Mouse (Mus musculus) stomach, postnatal 0 days (tissue): ENCODE measurements at regions not wholly inside any gene's neighbourhood (a gene's known extent, or its start where the extent isn't known, plus 50 kb on each side); places are given as distances from the start of the nearest gene placed in this dataset.

Source experiments
- ATAC-seq: fragments of 200-750 bp; cut with Nextera tagmentation; 2 replicates; pipeline ENCODE4 v1.8.0; 2017; ENCODE audit not compliant: low FRiP score, low TSS enrichment
- DNase-seq: peaks from one replicate; pipeline ENCODE4 v3.0.0-alpha.2; 2016; ENCODE audit warnings: low spot score
- H3K27ac ChIP-seq: fragments of 300-500 bp; sonication (generic); replicated peaks from 2 replicates; pipeline ENCODE4 v1.5.1; 2014; ENCODE audit warnings: mild to moderate bottlenecking, control low read depth
- H3K27me3 ChIP-seq: fragments of 300-500 bp; sonication (generic); 2 replicates; pipeline ENCODE4 v1.6.1; 2014; ENCODE audit warnings: low read length; ENCODE audit not compliant: control insufficient read depth, insufficient read depth
- H3K36me3 ChIP-seq: fragments of 300-500 bp; sonication (generic); 2 replicates; pipeline ENCODE4 v1.6.1; 2014; ENCODE audit warnings: low read length, mixed read lengths; ENCODE audit not compliant: control insufficient read depth, insufficient read depth
- H3K4me1 ChIP-seq: fragments of 300-500 bp; sonication (generic); replicated peaks from 2 replicates; pipeline ENCODE4 v1.6.1; 2014; ENCODE audit warnings: antibody characterized with exemption; ENCODE audit not compliant: control insufficient read depth, insufficient read depth
- H3K4me2 ChIP-seq: fragments of 300-500 bp; sonication (generic); replicated peaks from 2 replicates; pipeline ENCODE4 v1.6.1; 2014; ENCODE audit warnings: low read depth, mild to moderate bottlenecking, control low read depth, moderate library complexity
- H3K4me3 ChIP-seq: fragments of 300-500 bp; sonication (generic); 2 replicates; pipeline ENCODE4 v1.5.1; 2014; ENCODE audit warnings: low read depth, low read length, control low read depth
- H3K9ac ChIP-seq: fragments of 300-500 bp; sonication (generic); 2 replicates; pipeline ENCODE4 v1.6.1; 2014; ENCODE audit warnings: mild to moderate bottlenecking, low read length, control low read depth, mixed read lengths
- H3K9me3 ChIP-seq: fragments of 300-500 bp; sonication (generic); 2 replicates; pipeline ENCODE4 v1.6.1; 2016; ENCODE audit warnings: low read length; ENCODE audit not compliant: control insufficient read depth
- CTCF ChIP-seq: IDR thresholded peaks from 2 replicates; pipeline ENCODE4 v1.5.1; 2016; ENCODE audit warnings: antibody characterized with exemption, low read depth, mild to moderate bottlenecking, moderate library complexity
- EP300 ChIP-seq: optimal IDR thresholded peaks from 2 replicates; pipeline ENCODE3; 2016; ENCODE audit warnings: antibody characterized with exemption
- WGBS: fragments of 180-500 bp; shearing (Covaris S2); extraction: QIAGEN DNeasy Blood & Tissue Kit; methylation state at CpG from one replicate; pipeline ENCODE4 v1.1.7; 2014; 5-methylcytosine and 5-hydroxymethylcytosine counted together

DNA sequence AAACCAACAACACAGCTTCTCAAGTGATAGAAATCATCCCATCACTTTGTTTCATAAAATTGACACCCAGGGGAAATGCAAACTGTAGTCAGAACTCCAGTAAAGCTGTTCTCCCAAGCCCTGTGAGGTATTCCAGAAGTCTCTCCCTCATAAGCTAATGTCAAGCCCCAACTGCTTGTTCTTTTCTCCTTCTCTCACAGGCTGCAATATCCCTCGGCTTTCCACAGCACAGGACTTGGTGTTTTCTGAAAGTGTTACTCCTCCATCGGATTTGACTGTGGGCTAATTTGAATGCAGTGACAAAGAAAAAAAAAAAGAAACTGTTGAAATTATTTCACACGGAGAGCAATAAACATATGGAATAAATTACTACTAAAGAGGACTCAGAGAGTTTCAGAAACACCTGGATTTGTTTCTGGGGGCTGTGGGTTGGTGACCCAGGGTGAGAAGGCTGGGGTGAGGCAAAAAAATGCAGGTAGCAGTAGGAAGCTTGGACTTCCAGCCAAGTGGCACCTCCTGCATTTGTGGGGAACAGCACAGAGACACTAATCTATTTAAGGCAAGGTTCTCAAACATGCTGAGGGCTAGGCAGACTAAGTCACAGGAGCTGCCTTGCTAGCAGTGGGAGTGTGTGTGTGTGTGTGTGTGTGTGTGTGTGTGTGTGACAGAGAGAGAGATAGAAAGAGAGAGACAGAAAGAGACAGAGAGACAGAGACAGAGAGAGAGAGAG lies 447.3 kb downstream of the Gm43517 start:
- H3K36me3 ChIP-seq = no peaks in the 10 kb centered on the region
- H3K27me3 ChIP-seq = no peaks in the 10 kb centered on the region
- no peak for ATAC-seq
- no peaks in the 10 kb centered on the region for H3K4me1 ChIP-seq
- 39% methylated on average over 3 of the region's 3 CpGs for WGBS
- no peak overlapping the region for H3K27ac ChIP-seq
- DNase-seq = no peak
- H3K4me3 ChIP-seq = no peak overlapping the region
- no peak for TF ChIP-seq CTCF
- TF ChIP-seq EP300 = no peak
- H3K9me3 ChIP-seq = no peaks in the 10 kb centered on the region
- H3K9ac ChIP-seq = no peak overlapping the region
- H3K4me2 ChIP-seq = no peak overlapping the region

DNA sequence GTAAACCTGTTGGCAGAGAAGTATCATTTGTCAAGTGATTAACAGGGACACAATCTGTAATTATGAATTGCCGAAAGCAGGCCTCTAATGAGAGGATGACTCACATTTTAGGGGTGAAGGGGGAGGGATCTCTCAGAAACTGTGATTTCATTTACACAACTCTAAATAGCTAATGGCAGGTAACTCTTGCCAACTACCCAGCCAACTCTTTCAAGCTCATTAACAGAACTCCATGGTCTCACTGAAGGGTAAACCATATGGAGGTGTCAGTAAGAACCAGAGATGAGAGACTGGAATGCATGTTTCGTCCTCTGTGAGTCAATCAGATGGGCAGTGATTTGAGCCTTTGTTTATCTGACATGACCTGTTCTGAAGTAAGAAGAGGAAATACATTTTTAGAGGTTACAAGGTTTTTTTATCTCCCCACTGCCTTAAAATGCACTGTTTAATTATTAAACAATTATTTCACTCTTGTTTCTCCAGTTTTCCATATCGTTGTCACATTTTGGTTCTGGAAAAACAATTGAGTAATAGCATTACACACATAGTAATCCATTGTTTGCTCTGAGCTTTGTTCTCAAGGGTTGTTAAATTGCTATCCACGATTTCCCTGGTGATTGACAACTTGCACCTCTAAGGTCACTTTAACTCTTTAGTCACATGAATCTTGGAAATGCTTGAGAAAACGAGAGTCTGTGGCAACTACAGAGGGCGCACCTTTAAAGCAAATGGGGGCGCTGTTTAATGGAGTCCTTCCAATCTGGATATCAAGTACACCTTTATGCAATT lies 451.5 kb downstream of the Gm43517 start:
- TF ChIP-seq EP300 (no peak), CTCF (no peak)
- H3K4me2 ChIP-seq = no peak overlapping the region
- H3K9me3 ChIP-seq = no peaks in the 10 kb centered on the region
- H3K9ac ChIP-seq = no peak overlapping the region
- H3K27ac ChIP-seq = no peak overlapping the region
- no peaks in the 10 kb centered on the region for H3K4me1 ChIP-seq
- no peaks in the 10 kb centered on the region for H3K27me3 ChIP-seq
- 47% methylated on average over 7 of the region's 7 CpGs for WGBS
- H3K36me3 ChIP-seq = no peaks in the 10 kb centered on the region
- no peak overlapping the region for H3K4me3 ChIP-seq
- DNase-seq = no peak
- no peak for ATAC-seq

DNA sequence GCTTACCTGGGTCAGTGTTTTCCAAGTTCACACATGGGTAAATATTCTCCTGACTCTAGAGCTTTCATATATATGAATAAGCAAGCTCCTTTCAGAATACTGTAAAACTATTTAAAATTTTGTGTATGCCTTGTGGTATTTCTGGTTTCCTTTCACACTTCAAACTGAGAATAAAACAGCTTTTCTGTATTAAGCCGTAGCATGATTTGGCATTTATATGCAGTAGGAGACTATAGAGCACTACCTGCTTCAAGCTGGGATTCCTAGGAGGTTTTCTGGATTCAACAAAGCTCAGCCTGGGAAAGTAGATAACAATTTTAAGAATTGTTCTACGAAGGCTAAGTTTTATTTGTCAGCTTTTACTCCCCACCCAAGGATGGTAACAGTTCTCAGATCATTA lies 500.5 kb downstream of the Gm43517 start:
- Histone ChIP-seq H3K9ac (no peak overlapping the region), H3K4me3 (no peak overlapping the region), H3K4me1 (no peaks in the 10 kb centered on the region), H3K27me3 (no peaks in the 10 kb centered on the region), H3K27ac (no peak overlapping the region), H3K36me3 (no peaks in the 10 kb centered on the region), H3K4me2 (no peak overlapping the region), H3K9me3 (no peaks in the 10 kb centered on the region)
- TF ChIP-seq EP300 (no peak), CTCF (no peak)
- 64% methylated on average over 2 of the region's 2 CpGs for WGBS
- no peak for DNase-seq
- no peak for ATAC-seq

DNA sequence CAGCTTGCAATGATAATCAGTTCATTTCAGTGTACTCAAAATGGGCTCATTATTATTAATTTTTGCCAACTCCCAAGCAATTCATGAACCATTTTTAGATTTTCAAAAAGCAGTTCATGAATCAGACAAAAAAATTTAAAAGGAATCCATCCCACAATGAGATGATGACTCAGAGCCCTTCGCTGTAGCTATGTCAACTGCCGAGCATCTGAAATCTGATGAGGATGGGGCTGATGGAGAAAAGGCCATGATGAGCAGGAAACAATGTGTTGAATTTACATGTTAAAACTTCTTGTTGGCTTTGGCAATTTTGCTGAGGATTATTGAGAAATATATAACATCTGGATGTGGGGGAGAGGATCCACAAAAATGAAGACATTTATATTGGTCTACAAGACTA lies 502.3 kb downstream of the Gm43517 start:
- Histone ChIP-seq H3K9me3 (no peaks in the 10 kb centered on the region), H3K4me3 (no peak overlapping the region), H3K4me1 (no peaks in the 10 kb centered on the region), H3K27ac (no peak overlapping the region), H3K4me2 (no peak overlapping the region), H3K9ac (no peak overlapping the region), H3K36me3 (no peaks in the 10 kb centered on the region), H3K27me3 (no peaks in the 10 kb centered on the region)
- 76% methylated on average over 2 of the region's 2 CpGs for WGBS
- ATAC-seq = no peak
- TF ChIP-seq EP300 (no peak), CTCF (no peak)
- DNase-seq = no peak

DNA sequence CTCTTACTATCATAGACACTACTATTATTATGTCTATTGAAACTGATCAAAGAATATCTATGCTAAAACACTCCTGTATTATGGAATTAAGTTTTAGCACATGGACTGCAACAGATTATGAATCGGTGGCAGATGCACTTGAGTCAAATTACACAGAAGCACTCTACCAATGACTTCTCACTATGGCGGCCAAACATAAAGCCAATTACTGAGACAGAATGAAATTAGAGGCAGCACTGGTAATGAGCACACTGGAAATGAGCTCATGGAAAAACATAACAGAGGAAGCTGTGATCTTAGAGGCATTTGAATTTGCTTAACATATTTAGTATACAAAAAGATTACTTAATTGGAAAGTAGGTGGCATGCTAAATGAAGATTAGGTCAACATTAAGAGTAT lies 512.8 kb downstream of the Gm43517 start:
- Histone ChIP-seq H3K9me3 (no peaks in the 10 kb centered on the region), H3K27ac (no peak overlapping the region), H3K9ac (no peak overlapping the region), H3K36me3 (no peaks in the 10 kb centered on the region), H3K4me3 (no peak overlapping the region), H3K4me1 (no peaks in the 10 kb centered on the region), H3K27me3 (no peaks in the 10 kb centered on the region), H3K4me2 (no peak overlapping the region)
- ATAC-seq = no peak
- 93% methylated on average over 2 of the region's 2 CpGs for WGBS
- TF ChIP-seq EP300 (no peak), CTCF (no peak)
- no peak for DNase-seq

DNA sequence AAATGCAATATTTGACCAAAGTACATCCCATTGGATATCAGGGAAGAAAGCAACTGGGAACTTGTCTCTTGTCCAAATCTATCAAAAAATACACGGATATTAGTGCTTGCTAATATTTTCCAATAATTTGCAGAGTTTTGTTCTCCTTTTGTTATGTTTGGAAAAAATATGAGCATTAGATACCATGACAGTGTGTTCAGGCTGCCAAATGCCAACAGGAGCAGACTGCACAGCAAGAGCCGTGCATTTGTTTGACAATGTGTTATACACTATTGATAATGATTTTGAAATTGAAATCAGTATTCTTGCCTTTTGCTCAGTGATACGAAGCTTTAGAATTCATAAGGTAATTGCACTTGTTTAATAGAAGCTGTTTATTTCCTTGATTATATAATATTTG lies 530.7 kb downstream of the Gm43517 start:
- H3K9me3 ChIP-seq = no peaks in the 10 kb centered on the region
- TF ChIP-seq EP300 (no peak), CTCF (no peak)
- no peak overlapping the region for H3K4me2 ChIP-seq
- no peak overlapping the region for H3K9ac ChIP-seq
- WGBS = 80% methylated on average over 3 of the region's 3 CpGs
- no peak overlapping the region for H3K27ac ChIP-seq
- no peaks in the 10 kb centered on the region for H3K27me3 ChIP-seq
- no peaks in the 10 kb centered on the region for H3K4me1 ChIP-seq
- no peaks in the 10 kb centered on the region for H3K36me3 ChIP-seq
- H3K4me3 ChIP-seq = no peak overlapping the region
- no peak for DNase-seq
- ATAC-seq = no peak
